Mouse (Mus musculus) neural tube, embryonic 10.5 days (tissue): ENCODE results near the gene Hist1h2ab.
A peak's percentile ranks its signal among the peaks of the same experiment; 100 is the strongest.

Experiments
- DNase-seq: peaks from one replicate; pipeline ENCODE4 v3.0.0-alpha.2; 2017; ENCODE audit warnings: low spot score; ENCODE audit errors: extremely low spot score

The Hist1h2ab gene

DNA sequence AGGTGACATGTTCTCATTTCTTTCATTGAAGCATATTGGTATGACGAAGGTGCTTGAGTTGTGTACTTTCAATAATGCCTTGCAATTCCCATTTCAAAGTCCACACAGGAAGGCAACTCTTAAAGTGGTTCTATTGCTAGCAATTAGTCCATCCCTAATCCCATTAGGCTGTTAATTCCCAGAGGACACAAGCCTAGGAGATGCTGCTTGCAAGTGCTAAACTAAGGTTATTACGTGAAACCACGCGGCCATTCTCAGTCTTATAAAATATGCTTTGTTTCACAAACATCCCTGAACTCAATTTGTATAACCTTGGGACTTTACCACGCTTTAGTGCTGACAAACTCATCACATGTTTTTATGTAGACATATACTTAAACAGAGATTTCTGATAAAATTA lies 13.8 kb upstream of the Hist1h2ab start:
- DNase-seq: no peak

DNA sequence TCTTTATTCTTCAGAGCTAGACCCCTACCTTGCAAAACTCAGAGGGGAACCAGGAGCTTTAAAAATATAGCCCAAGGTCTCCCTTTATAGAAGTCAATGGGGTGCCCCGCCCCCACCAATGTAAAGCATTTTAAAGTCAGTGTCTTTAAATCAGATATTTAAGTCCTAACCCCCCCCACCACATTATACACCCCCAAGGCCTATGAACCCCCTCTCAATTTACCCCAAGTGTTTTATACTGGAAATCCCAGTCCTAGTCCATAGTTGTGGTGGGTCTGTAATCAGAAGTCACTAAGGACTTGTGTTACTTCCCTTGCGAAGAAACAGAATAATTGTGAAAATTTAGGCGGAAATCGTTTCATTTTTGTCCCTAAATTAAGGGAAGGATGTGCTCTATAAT lies 12.9 kb upstream of the Hist1h2ab start:
- DNase-seq: no peak

DNA sequence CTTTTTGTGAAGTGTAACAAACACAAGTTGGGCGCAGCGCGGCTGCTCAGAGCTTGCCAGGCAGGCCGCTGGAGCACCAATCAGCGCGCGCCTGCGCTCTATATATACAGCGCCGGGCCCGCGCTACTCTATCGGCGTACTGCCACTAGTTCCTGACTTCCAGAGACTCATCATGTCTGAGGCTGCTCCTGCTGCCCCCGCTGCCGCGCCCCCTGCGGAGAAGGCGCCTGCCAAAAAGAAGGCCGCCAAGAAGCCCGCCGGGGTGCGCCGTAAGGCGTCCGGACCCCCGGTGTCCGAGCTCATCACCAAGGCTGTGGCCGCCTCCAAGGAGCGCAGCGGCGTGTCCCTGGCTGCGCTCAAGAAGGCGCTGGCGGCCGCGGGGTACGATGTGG lies 12.3 kb upstream of the Hist1h2ab start, which contains the start of gene Hist1h1c:
TSS of gene Hist1h1c (plus strand) at position 132 of the 392 bp plus-strand sequence.
- peak; percentile 91 for DNase-seq

DNA sequence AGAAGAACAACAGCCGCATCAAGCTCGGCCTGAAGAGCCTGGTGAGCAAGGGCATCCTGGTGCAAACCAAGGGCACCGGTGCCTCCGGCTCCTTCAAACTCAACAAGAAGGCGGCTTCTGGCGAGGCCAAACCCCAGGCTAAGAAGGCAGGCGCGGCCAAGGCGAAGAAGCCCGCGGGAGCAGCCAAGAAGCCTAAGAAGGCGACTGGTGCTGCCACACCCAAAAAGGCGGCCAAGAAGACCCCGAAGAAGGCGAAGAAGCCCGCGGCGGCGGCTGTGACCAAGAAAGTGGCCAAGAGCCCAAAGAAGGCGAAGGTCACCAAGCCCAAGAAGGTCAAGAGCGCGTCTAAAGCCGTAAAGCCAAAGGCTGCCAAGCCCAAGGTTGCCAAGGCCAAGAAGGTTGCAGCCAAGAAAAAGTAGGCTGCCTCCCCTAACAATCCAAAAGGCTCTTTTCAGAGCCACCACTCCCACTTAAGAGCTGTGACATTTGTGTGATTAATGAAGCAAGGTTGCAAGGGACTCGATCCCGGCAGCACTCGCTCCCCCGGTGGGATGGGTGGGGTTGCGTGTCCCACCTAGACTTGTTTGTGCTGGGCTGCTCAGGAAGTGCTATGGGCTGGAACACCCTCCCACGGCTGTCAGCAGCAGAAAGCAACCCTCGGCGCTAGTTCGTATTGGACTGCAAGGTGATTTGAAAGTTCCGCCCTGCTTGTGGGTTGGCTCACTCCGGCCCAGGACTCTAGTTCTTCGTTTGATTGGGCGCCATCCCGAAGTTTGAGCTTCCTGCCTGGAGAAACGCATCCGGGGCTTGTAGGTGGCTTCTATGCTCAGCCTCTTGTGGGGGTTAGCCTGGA lies 11.6 kb upstream of the Hist1h2ab start:
- DNase-seq: peak; percentile 91

DNA sequence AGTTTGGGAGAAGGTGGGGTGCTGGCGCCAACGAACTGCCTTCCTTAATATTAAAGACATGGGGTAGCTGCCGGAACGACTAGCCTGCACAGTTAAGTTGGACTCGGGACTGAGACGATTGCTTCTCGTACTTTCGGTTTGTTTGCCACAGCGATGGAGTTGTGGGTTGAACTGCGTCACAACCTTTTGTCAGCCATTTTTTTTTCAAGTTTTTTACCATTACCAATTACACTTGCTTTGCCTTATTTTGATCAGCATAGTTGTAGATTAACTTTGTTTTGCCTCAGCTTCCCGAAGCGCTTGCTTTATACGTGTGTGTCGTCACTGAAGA lies 11.0 kb upstream of the Hist1h2ab start:
- no peak for DNase-seq

DNA sequence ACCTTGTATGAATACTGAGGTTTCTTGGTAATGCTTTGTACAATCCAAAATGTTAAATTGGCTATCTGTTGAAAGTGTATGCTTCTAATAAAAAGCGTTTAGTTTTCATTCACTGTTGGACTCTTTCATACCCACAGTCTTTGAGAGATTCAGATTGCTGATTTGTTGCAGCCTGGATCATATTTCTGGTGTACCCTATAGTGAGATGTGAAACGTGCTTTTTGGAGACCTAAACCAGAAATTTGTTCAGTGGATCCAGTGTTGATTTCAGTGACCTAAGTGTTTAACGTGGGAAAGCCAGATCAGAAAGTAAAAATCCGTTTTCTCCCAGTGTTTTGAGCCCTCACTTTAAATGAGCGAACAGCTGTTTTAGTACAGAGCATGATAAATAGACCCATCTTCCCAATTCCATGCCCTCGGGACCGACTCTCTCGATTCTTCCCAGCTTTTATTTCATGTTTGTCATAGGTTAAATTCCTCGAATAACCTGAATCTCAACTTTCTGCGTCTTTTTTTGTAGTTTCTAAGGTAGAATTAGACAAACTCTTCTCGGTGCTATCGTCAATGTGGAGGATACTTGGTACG lies 10.6 kb upstream of the Hist1h2ab start:
- no peak for DNase-seq

DNA sequence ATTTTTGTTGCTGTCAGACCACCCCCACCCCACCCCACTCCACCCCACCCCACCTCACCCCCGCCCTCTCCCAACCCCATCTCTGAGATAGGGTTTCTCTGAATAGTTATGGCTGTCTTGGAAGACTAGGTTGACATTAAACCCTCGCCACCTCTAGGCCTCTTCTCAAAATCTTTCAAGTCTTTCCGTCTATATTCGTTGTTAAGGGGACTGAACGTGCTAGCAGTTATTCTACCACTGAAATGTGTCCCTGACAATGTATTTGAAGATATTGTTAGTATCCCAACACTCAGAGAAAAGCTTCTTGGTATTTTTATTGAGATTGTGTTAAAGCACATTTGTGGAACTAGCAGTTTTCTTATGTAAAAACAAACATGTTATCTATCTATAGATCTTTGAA lies 10.0 kb upstream of the Hist1h2ab start:
- DNase-seq: no peak

DNA sequence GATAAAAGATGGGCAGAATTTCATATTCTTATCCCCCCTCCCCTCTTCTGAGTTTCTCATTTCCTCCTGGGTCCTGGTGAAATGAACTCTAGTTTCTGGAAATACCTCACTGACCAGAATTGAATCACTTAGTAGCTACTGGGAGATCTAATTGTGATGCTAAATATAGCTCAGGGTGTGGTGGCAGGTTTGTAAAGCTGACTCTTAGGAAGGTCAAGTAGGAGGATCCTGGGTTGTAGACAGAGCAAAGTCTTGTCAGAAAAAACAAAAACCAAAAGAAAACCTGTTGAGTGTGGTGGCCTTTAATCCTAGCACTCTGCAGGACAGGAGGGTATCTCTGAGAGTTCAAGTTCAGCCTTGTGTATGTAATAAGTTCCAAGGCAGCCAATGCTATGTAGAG lies 8.9 kb upstream of the Hist1h2ab start:
- no peak for DNase-seq

DNA sequence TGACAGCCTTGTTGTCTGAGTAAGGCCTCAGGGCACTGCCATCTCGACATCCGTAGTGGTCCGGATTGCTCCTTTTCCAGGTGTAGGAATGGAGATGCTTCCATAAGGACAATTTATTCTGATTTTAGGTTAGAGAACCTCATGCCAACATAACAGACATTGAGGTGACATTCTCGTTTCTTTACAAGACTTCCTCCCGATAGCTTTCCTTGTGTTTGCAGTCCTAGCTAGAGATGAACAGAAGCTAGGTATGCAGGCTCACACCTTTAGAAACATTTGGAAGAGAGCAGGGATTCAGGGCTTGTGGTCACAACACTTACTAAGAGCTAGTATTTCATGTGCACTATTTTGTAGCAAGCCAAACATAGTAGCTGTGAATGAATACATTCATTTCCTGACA lies 7.7 kb upstream of the Hist1h2ab start:
- no peak for DNase-seq

DNA sequence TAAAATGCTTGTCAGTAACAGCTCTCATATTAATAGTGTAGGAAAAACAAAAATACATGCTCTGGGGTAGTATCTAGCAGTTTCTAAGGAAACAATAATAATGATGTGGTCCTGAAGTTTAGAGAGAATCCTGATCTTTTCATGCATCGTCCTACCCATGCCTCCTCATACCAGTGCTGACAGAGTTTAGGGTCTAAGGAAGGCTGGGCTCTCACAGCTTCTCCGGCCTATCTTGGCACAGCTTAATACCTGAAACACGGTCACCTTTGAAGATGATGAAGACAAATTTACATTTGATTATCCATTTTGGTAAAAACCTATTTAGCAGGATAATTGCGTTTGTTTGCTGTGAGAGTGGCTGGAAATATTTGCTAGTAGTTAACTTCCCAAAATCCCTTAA lies 7.0 kb upstream of the Hist1h2ab start:
- DNase-seq: no peak

DNA sequence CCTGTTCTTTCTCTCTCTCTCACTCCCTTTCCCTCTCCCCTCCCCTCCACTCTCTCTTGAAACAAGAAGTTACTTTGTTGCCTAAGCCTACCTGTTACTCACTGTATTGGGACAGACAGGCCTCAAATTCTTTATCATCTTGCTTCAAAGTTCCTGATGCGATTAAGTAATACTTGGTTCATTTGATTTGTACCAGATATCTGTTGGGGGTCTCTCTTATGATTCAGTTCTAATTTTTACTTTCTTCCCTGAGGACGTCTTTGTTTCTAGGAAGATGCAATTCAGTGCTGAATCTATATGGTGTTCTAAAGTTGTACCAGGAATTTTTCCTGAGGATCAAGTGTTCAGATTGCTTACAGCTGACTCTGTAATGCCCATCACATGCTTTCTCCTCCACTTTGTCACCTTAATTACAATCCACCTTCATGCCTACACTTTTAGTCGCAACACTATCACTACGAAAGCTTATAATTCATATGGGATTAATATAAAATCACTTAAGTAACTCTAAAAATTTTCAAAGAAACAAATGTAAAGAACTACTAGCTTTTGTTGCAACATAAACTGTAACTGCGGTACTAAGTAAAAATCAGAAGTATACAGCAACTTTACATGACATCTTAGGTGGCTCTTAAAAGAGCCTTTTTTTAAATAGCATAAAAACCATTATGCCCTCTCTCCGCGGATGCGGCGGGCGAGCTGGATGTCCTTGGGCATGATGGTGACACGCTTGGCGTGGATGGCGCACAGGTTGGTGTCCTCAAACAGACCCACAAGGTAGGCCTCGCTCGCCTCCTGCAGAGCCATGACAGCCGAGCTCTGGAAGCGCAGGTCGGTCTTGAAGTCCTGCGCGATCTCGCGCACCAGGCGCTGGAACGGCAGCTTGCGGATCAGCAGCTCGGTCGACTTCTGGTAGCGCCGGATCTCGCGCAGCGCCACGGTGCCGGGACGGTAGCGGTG lies 6.2 kb upstream of the Hist1h2ab start:
- DNase-seq: no peak

DNA sequence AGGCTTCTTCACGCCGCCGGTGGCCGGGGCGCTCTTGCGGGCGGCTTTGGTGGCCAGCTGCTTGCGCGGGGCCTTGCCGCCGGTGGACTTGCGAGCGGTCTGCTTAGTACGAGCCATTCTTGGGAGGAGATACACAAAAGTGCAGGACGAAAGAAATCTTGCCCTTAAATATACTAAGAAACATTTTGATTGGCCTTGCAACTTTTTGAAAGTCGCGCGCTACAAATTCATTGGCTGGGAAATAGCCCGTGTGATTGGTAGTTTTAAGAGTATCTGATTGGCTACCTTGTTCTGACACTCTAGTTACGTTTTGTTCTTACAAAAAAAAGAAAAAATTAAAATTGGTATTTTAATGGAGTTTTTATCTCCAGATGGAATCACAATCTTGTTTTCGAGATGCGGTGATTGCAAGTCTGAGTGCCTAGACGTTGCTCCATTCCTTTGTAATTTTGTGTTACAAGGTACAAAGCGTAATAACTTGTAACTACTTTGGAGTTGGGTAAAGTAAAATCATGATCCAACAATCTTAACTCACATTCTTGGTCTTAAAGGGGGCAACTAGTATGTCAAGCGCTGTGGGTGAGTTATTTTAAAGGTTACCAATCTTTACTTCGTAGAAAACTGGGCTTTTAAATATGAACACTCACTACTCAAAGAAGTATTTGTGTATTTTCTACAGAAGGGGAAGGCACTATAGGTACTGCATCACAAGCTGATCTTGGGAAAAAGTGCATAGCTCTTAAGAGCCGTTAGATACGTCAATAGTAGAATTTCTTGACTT lies 5.4 kb upstream of the Hist1h2ab start, which contains the start of gene Hist1h3c:
TSS of gene Hist1h3c (minus strand) at position 222 of the 781 bp plus-strand sequence.
- peak; percentile 78 for DNase-seq

DNA sequence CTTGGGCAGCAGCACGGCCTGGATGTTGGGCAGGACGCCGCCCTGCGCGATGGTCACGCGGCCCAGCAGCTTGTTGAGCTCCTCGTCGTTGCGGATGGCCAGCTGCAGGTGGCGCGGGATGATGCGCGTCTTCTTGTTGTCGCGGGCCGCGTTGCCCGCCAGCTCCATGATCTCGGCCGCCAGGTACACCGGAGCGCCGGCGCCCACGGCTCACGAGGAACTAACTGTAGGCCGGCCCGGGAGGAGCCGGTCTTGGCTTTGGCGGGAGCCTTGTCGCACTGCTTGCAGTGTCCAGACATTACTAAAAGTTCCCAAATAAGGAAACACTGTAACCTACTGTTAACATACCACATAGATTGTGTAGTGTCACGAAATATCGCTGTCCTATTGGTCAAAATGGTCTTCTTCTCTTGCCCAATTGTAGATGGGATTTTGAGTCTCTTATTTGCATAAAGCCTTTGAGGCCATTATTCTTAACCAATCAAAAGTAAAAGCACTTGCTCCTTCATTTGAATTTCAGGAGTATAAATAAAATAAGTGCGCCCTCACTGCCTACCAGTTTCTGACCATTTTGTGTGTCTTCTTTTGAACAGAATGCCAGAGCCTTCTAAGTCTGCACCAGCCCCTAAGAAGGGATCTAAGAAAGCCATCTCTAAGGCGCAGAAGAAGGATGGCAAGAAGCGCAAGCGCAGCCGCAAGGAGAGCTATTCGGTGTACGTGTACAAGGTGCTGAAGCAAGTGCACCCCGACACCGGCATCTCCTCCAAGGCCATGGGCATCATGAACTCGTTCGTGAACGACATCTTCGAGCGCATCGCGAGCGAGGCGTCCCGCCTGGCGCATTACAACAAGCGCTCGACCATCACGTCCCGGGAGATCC lies 4.5 kb upstream of the Hist1h2ab start, which contains the start of gene Hist1h2bb:
TSS of gene Hist1h2bb (plus strand) at position 534 of the 880 bp plus-strand sequence.
- peak; percentile 84 for DNase-seq

DNA sequence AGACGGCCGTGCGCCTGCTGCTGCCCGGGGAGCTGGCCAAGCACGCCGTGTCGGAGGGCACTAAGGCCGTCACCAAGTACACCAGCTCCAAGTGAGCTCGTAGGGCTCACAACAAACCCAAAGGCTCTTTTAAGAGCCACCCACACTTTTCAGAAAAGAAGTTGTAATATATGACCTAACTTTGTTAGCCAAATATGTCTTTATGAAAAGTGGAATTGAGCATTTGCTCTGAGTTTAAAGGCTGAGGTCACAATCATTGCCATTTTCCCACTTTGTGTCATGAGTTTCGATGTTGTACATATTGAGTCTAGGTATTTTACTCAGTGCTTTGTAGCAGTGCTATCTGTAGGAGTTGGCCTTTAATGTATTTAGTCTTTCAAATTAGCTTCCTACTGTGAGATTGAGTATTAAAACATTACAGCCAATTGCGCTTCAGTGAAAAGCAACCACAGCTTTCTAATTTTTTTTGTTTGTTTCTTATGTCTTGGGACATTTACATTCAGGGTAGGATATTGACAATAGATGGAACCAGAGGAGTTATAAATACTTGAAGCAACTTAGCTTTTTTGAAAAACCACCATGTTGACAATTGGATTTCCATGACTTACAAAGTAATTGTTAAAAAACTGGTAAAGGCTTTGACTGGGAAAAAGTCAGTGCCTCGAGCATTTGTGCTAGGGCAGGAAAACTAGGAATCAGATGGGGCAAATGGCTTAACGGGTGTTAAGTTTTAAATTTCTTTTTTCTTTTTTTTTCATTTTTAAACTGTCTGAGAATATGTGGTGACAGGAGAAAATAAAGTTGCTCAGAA lies 3.6 kb upstream of the Hist1h2ab start:
- DNase-seq: peak; percentile 39

DNA sequence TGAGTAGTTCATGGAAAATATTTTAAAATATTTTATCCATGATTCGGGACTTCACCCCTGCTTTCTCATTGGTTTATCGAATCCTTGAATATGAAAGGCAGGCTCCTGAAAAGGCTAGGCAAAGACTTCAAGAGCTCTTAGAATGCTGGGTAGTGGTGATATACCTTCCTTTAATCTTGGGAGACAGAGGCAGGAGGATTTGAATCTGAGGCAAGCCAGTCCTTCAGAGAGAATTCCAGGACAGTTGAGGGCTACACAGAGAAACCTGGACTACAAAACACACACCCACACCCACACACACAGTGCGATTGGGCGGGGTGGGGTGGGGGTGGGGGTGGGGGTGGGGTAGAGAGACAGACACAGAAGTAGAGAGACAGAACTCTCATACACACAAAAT lies 3.0 kb upstream of the Hist1h2ab start:
- peak; percentile 52 for DNase-seq

DNA sequence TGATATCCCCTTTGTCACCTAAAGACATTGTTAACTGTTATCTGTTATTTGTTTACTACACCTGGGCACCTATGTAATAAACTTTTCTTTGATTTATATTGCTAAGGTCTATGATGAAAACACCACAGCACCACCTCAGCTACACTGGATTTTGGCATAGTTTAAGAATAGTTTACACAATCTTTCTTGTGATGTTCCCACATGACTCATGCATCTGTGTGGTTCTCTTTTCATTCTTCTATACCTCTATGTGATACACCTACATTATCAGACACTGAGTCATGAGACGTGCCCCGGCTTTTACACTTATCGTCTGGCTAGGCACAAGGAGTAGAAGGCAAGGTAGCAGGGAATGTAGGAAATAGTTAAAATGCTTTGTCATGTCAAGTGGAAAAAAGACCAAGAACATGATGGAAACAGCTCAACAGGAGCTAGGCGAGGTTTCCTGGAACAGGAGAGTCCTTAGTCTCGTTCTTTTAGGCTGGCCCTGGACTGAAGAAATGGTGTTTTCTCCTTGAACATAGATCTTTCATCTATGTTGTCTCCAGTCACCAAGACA lies 1.3 kb upstream of the Hist1h2ab start:
- no peak for DNase-seq

DNA sequence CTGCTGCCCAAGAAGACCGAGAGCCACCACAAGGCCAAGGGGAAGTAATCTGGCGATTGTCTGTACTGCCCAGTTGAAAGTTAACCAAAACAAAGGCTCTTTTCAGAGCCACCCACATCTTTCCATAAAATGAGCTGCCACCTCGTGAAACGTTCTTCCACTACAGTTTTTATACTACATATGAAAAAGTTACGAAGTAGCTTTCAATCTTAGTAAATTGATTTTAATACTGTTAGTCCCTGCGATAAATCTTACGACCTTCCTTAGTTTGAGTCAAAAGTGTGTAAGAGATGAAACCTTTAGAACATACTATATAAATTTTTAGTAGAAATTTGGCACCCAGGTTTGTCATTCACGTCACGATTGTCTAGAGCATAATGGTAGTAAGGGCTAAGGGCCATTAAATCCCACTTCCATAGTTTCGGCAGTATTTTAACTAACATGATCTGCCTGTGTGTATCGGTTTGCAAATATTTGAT lies 591 bp downstream of the Hist1h2ab start:
- DNase-seq: no peak

DNA sequence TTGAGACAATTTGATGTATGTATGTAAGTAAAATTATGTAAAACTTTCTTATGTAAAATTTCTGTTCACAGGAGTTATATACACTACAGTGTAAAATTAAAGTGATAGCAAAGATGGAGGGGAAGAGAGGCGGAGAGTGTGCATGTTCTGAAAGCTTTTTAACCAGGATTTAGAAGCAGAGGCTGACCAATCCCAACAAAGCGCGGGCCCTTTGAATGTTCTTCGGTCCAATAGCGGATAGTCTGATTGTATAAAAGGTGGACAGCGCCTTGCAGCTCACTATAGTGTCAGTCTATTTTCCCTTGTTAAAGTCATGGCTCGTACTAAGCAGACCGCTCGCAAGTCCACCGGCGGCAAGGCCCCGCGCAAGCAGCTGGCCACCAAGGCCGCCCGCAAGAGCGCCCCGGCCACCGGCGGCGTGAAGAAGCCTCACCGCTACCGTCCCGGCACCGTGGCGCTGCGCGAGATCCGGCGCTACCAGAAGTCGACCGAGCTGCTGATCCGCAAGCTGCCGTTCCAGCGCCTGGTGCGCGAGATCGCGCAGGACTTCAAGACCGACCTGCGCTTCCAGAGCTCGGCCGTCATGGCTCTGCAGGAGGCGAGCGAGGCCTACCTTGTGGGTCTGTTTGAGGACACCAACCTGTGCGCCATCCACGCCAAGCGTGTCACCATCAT lies 1.3 kb downstream of the Hist1h2ab start, which contains the start of gene Hist1h3b:
TSS of gene Hist1h3b (plus strand) at position 201 of the 675 bp plus-strand sequence.
- DNase-seq: peak; percentile 87
